Mouse (Mus musculus) regulatory T cell (primary cell): ENCODE data around the gene Ube2g1.

Experiments
- in situ Hi-C: fragments of 300-600 bp; cut with MboI, MseI; formaldehyde crosslinking; loops from one replicate; pipeline ENCODE4 v1.15.1; 2025; ENCODE audit warnings: high pct_unique_total_duplicates

Gene Ube2g1

DNA sequence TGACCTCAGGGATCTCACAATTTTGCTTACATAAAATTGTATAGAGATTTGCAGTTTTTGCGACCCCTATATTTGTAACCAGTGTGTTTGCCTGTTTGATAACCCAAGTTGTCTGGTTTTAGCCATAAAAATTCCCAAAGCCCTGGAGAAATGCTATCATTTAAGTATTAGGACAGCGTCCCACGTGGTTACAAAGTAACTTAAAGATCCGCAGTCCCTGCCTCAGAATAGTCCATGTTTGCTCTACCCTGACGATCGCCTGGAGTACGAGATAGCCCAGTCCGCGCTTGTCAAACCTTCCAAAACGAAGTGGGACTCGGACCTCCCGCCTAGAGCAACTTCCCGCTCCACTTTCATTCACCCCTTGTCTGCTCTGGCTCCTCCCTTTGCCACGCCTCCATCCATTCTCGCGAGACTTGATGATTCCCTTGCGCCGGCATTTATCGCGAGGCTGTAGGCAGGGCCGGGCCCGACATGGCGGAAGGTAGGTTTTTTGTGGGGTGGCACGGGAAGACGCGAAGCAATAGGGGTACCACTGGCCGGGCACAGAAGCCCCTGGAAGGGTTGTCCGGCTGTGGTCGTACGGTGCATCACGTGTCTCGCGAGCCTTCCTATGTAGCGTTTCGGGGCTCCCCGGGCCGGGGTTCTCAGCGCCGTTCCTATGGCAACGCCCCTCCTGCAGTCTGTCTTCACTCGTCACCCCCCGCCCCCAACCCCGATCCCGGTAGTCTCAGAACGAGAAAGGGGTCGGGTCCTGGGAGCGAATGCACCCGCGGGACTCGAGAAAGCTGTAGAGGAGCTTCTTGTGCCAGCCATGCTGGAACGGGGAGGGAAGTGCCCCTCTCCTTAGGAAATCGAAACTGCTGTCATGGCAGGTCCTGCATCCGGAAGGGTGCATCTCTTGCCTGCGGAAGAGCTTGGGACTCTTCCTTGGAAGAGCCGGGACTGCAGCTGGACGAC, 82.7 kb downstream of the Ube2g1 start, which contains the start of gene Ankfy1:
Gene Ankfy1 (plus strand): TSS at position 456 of the 960 bp plus-strand sequence.
- in situ Hi-C loops = loop anchor here (5.0 kb wide), 1 partner anchor 68 kb away; no protein-coding TSS in a partner anchor

DNA sequence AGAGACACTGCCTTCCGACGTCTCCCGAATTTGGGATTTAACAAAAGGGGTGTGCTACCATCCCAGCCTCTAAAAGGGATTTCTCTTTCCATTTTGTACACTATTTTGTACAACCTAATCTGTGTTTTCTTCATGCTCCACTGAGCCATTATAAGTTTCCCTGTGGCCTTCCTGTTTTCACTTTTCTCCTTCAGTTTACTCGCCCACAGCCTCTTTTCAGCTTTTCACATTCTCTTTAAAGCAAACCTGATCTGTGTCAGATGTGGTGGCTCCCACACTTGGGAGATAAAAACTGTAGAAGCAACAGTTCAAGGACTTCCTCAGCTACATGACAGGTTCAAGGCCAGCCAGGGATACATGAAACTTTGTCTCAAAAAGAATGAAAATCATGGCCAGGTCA, 85.3 kb downstream of the Ube2g1 start:
- in situ Hi-C loops = no loop called here

DNA sequence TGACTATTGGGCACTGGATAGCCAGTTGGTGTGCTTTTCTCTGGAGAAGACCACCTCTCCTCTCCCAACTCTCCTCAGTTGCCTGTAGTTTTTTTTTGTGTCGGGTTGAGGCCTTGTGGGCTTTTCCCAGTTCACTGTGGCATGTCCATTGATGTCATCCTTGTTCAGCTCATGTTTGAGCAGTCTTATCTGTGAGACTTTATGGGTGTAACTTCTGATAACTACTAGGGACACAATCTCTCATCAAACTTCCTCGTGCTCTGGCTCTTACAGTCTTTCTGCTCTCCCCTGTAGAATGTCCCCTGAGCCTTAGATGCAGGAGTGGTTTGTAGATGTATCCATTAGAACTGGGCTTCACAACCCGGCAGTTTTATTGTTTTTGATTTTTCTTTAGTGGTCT, 87.9 kb downstream of the Ube2g1 start:
- in situ Hi-C loops = no loop called here

DNA sequence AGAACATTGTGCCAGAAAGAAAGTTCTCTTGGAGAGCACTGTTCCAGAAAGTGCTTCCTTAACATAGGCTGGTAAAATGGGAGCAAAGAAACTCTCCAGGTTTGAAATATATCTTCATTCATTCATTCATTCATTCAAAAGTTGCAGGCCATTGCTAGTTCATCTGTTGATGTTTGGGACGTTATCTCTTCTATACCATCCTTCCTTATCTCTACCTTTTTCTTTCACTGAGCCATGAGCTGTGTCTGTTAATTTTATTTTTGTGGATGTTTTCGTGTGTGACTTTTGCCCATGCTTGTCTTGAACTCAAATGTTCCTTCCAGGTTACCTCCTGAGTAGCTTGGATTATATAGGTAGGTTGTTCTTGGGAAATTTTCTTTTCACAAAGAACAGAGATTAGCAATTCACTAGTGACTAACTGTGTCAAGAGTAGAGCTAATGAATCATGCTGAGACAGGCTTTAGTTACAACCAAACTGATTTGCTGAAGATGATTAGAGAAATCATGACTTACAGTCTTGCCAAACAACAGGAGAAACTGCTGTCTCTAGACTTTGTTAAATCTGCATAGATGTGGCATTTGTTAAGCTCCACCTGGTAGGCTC, 89.4 kb downstream of the Ube2g1 start:
- in situ Hi-C loops = no loop called here

DNA sequence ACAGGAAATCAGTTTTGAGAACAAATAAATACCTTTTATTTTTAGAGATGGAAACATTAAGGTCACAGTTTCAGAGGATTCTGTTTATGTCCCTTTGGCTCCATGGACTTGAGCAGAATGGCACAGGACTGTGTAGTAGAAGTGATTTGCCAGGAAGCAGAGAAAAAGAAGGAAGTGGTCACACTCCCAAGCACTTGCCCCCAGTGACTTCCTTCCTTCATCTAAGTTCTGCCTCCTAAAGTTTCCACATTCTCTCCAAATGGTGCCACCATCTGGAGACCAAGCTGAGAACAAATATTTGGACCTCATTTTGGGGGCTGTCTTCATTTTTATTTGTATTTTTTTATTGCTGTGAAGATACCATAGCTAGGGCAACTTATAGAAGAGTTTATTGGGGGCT, 90.2 kb downstream of the Ube2g1 start:
- in situ Hi-C loops = no loop called here

DNA sequence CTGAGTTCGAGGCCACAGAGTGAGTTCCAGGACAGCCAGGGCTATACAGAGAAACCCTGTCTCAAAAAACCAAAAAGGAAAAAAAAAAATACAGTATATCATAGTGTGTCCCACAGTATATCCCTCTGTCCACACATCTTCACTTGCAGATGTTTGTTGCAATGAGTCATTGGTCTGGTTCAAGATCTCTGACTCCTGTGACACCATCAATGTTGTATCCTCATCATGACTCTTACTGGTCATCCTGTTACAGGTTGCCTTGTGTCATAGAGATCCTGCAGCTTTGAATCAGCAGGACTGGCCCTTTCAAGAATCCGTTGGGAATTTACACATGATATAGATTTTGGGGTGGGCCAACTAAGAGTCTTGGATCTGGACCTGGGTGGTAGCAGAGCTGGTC, 98.0 kb downstream of the Ube2g1 start:
- in situ Hi-C loops = loop anchor here (10.0 kb wide), 1 partner anchor 1040 kb away; no protein-coding TSS in a partner anchor

DNA sequence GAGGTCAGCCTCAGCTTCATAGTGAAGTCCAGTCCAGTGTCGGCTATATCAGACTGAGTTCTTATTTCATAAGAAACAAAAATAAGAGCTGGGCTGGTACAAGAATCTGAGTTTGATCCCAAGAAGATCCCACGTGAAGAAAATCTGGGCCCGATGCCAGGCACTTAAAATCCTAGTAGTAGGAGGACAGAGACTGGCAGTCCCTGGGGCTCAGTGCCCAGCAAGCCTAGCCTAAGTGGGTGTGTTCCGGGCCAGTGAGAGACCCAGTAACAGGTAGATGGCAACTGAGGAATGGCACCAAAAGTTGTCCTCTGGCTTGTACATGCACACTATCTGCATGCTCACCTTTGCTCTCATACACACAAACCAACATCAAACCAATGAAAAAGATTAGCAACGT, 105.6 kb downstream of the Ube2g1 start:
- in situ Hi-C loops = no loop called here

DNA sequence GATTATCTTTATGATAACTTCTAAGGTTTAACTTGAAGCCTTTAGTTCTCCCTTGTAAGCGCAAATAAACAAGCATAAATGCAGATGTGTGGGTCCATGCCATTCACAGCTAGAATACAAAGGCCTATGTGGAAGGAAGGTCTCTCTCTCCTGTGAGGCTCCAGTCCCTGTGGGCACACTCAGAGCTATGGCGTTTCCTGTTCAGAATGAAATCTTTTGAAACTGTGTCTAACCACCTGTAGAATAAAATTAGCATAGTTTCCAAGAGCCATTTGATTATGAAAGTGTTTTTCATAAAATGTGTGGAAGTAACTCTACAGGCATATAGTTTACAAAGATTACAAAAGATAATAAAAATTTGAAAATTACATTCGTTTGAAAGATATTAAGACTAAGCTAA, 111.1 kb downstream of the Ube2g1 start:
- in situ Hi-C loops = no loop called here

DNA sequence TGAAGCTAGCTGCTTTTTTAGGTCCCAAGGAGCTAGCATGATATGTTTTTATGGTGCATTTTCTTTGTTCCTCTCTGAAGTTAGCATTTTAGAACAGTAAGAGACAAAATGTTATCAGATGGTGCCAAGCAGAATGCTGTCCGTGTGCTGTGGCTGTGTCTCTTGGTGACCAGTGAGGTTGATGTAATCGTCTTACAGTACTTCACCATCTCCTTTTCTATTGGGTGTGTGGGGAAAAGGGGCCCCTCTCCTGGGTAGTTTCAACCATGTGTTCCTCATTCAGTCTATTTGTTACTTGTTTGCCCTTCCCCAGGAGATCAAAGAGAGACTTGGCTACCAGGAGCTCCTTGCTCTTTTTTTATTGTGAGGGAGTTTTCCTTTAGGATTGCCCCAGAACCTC, 116.1 kb downstream of the Ube2g1 start:
- in situ Hi-C loops = loop anchor here (10.0 kb wide), 1 partner anchor 948 kb away; no protein-coding TSS in a partner anchor

DNA sequence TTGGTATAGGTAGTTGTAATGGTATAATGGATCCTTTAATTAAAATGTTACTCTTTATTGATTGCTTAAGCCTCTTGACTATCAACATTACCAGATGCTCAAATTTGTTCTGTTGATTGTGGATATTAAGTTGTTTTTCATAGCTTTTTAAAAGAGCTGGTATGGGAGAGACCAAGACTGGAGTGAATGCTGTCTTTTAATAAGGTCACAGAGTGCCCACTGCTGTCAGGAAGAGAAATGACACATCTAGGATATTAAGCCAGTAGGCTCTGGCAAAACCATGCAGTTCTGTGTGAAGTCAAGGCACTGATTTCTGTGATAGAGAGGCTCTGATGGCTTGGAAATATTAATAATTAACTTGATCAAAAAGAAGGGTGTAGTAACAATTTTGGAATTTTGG, 116.8 kb downstream of the Ube2g1 start:
- in situ Hi-C loops = loop anchor here (10.0 kb wide), 1 partner anchor 949 kb away; no protein-coding TSS in a partner anchor

DNA sequence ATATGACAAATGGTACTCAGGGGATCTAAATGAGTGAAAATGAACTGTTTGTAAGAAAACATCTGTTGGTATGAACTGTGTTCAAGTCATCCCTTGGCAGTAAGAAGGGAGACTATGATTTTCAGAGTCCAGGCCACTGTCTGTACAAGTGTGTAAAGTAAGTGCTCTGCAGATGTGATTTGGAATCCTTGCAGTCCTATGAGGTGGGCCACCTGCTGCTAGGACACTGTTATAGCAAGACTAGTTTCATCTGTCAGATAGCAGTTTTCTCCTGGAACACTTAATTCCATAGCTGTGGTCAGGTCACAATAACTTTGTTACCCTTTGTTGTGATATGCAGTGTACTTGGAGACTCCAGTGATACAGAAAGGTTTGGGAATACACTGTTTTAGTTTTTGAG, 118.9 kb downstream of the Ube2g1 start:
- in situ Hi-C loops = loop anchor here (5.0 to 10.0 kb wide), 2 partner anchors 154 to 951 kb away; no protein-coding TSS in a partner anchor

DNA sequence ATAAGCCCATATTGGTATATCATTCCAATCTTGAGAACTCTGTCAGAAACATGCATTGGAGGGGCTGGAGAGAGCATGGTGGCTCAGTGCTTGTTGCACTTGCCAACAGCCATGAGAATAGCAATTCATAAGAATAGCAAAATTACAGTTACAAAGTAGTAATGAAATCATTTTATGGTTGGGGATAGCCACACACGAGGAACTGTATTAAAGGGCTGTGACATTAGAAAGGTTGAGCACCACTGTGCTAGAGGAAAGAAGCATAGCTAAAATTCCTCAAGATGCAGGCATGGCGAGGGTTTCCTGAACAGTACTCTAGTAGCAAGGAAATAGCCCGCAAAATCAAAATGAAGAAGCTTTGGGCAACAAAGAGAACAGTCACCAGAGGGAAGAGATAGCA, 126.7 kb downstream of the Ube2g1 start:
- in situ Hi-C loops = no loop called here

DNA sequence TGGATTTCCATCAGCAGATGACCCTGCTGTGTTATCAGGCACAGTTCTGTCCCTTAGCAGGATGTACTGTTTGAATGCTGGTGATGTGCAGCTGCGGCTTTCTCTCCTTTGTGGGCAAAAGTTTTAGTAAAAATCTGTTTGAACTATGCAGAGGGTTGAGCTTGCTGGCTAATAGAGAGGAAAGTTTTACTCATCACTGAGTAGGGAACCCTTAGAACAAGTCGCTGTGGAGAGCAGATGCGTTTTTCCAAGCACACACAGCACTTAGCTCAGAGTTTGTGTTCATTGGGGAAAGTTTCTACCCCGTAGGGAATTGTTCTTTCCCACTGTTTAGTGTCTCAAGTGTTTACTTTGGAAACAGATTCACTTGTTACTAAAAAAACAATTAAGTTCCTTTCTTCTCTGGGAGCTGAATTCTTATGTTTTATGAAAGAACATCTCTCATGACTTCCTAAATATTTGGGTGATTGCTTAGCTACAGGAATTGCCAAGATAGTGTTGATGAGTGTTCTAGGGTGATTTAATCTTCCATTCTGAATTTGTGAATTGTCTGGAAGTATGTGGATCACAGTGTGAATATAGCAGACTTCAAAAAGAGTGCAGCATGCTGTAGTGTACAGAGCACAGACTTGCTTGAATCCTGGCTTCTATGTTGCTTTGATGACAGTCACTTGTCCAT, 127.9 kb downstream of the Ube2g1 start:
- in situ Hi-C loops = no loop called here

DNA sequence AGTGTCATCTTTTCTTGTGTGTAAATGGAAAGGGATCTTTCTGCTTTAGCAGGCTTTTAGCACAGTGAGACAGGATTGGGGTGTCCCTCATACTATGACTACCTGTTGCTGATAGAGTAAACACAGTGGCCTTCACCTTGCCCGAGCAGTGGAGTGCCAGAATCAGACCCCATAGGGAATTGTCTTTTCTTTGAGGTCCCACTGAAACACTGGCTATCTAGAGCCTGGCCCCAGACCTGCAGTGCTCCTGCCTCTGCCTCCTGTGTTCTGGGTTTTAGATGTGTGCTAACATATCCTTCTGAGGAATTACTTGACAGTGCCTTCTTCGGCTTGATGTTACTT, 128.4 kb downstream of the Ube2g1 start:
- in situ Hi-C loops = no loop called here
